Mouse (Mus musculus) midbrain, embryonic 11.5 days (tissue): ENCODE results near the gene Rnf2. TPM values are rescaled to one million over a fixed set of nuclear protein-coding genes. Genes with fewer than 3 reads are reported as not detected.
A peak's percentile ranks its signal among the peaks of the same experiment; 100 is the strongest.
"Not testable (repeated sequence)": the region's sequence is repeated elsewhere in the genome, so short reads cannot be mapped to it uniquely, and the experiment has no call there.

ENCODE experiments used
- ATAC-seq: fragments of 200-750 bp; cut with Nextera tagmentation; 2 replicates; pipeline ENCODE4 v1.8.0; 2017; ENCODE audit warnings: moderate TSS enrichment, moderate library complexity; ENCODE audit not compliant: low FRiP score
- DNase-seq: peaks from one replicate; pipeline ENCODE4 v3.0.0; 2015; ENCODE audit warnings: low spot score; ENCODE audit errors: missing footprints
- H3K27ac ChIP-seq: fragments of 300-500 bp; sonication (generic); 2 replicates; pipeline ENCODE4 v1.5.1; 2014; ENCODE audit warnings: low read depth, low read length
- H3K27me3 ChIP-seq: fragments of 300-500 bp; sonication (generic); 2 replicates; pipeline ENCODE4 v1.6.1; 2014; ENCODE audit warnings: mild to moderate bottlenecking, low read length, moderate library complexity, mixed read lengths; ENCODE audit not compliant: control insufficient read depth, insufficient read depth
- H3K36me3 ChIP-seq: fragments of 300-500 bp; sonication (generic); 2 replicates; pipeline ENCODE4 v1.6.1; 2014; ENCODE audit warnings: mild to moderate bottlenecking, low read length, moderate library complexity, mixed read lengths; ENCODE audit not compliant: control insufficient read depth, insufficient read depth
- H3K4me1 ChIP-seq: fragments of 300-500 bp; sonication (generic); 2 replicates; pipeline ENCODE4 v1.6.1; 2014; ENCODE audit warnings: low read length; ENCODE audit not compliant: control insufficient read depth, insufficient read depth
- H3K4me2 ChIP-seq: fragments of 300-500 bp; sonication (generic); 2 replicates; pipeline ENCODE4 v1.6.1; 2014; ENCODE audit warnings: mild to moderate bottlenecking, moderate library complexity
- H3K4me3 ChIP-seq: fragments of 300-500 bp; sonication (generic); 2 replicates; pipeline ENCODE4 v1.5.1; 2014; ENCODE audit warnings: low read depth, low read length
- H3K9ac ChIP-seq: fragments of 300-500 bp; sonication (generic); 2 replicates; pipeline ENCODE4 v1.6.1; 2014; ENCODE audit warnings: low read length
- H3K9me3 ChIP-seq: fragments of 300-500 bp; sonication (generic); 2 replicates; pipeline ENCODE4 v1.6.1; 2016; ENCODE audit warnings: low read length; ENCODE audit not compliant: control insufficient read depth
- WGBS: fragments of 180-500 bp; shearing (Covaris S2); extraction: QIAGEN DNeasy Blood & Tissue Kit; methylation state at CpG from one replicate; pipeline ENCODE4 v1.1.7; 2014; 5-methylcytosine and 5-hydroxymethylcytosine counted together
- polyA plus RNA-seq: library from polyadenylated mRNA; unstranded; fragments of >200 nt; fragmentation: Nextera tagmentation; extraction: Ambion mirVana; gene quantifications from 2 replicates; pipeline ENCODE4 v1.2.1, GENCODE M21; 2014

Rnf2 gene
- polyA plus RNA-seq, 1 experiment from 2014 or later = 149 TPM

DNA sequence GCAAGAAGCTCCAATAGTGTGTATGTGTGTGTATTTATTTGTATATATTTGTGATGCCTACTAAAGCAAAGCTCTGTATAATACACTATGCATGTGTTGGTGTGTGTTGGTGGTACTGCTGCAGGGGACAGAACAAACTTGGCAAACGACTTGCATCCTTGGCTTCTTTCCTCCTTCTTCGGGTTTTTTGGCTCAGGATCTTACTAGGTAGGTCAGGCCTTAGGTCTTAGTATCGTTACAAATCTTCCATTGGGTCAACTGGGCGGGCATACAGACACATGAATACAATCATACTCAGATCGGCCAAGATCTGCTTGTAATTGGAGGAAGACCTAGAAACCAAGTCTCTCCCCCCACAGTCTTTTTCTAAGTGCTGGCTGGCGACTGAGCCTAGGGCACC, 6.0 kb downstream of the Rnf2 start:
- peaks cover 3% of the 10 kb centered on the region; the same call in 1 of the 2 replicates for H3K4me1 ChIP-seq
- H3K4me3 ChIP-seq = no peak overlapping the region
- H3K27me3 ChIP-seq = no peaks in the 10 kb centered on the region
- H3K9ac ChIP-seq = no peak overlapping the region
- no peak overlapping the region for H3K27ac ChIP-seq
- ATAC-seq (no peak), DNase-seq (peak; percentile 66)
- no peaks in the 10 kb centered on the region for H3K9me3 ChIP-seq
- 93% methylated on average over 6 of the region's 6 CpGs for WGBS
- no peaks in the 10 kb centered on the region for H3K36me3 ChIP-seq
- H3K4me2 ChIP-seq = no peak overlapping the region

DNA sequence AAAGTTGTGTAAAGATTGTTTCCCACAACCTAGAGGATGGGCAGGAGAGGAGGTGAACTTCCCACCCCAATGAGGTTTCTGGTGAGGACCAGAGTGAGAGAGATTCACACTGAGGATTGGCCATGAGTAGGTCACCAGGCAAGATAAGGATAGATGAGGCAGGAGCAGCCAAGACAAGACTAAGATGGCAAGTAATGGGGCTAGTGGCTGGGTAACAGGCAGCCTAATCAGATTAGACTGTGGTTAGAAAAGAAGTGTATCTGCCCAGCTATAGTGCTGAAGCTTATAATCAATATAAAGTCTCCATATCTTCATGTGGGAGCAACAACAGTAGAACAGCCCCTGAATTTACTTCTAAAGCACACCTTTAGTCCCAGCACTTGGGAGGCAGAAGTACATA, 6.9 kb downstream of the Rnf2 start:
- H3K9me3 ChIP-seq = no peaks in the 10 kb centered on the region
- no peak overlapping the region for H3K4me3 ChIP-seq
- H3K4me1 ChIP-seq = peaks cover 1% of the 10 kb centered on the region; the same call in 1 of the 2 replicates
- no peak overlapping the region for H3K27ac ChIP-seq
- ATAC-seq = no peak
- peak; percentile 31 for DNase-seq
- no peak overlapping the region for H3K4me2 ChIP-seq
- H3K9ac ChIP-seq = no peak overlapping the region
- H3K36me3 ChIP-seq = no peaks in the 10 kb centered on the region
- H3K27me3 ChIP-seq = no peaks in the 10 kb centered on the region

DNA sequence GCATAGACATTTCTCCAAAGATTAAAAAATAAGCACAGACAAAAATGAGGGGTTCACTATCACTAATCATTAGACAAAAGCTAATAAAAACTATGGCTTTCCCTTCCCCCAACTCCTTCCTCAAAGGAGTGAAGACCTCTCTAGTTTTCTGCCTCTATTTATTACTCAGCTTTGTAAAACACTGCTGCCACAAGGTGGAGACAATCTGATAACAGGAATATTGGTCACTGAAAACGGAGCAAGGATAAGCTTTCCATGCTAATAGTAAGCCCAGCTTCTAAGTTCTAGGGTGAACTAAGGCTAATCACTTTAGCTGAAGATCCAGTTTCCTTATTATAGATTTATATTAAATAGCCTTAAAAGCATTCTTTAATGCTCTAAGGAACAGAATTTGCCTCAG, 8.3 kb downstream of the Rnf2 start:
- DNase-seq (peak; percentile 69), ATAC-seq (no peak)
- no peak overlapping the region for H3K9ac ChIP-seq
- no peak overlapping the region for H3K4me3 ChIP-seq
- H3K9me3 ChIP-seq = no peaks in the 10 kb centered on the region
- H3K27me3 ChIP-seq = no peaks in the 10 kb centered on the region
- no peak overlapping the region for H3K4me2 ChIP-seq
- H3K36me3 ChIP-seq = no peaks in the 10 kb centered on the region
- no peak overlapping the region for H3K27ac ChIP-seq
- no peaks in the 10 kb centered on the region for H3K4me1 ChIP-seq
- 75% methylated on average over 1 of the region's 1 CpGs for WGBS

DNA sequence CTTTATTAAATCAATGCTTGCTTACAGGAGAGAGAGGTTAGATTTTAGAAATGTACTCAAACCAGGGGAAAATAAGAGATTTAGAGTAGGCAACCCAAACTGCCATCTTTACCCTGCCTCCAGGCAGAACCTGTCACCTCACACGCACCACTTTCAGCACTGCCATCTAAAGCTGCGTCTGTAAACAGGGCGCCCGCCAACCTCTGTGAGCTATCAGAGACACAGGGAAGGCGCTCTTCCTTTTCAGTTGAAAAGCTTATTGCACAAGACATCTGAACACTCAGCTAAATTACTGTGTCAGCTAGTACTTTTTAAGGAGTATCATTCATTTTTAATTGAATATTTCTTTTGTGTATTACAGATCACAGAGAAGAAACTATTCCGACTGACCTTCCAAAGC, 10.9 kb downstream of the Rnf2 start:
- Histone ChIP-seq H3K9ac (no peak overlapping the region), H3K27ac (no peak overlapping the region), H3K27me3 (no peaks in the 10 kb centered on the region), H3K4me1 (no peaks in the 10 kb centered on the region), H3K9me3 (no peaks in the 10 kb centered on the region), H3K4me3 (no peak overlapping the region), H3K4me2 (no peak overlapping the region), H3K36me3 (no peaks in the 10 kb centered on the region)
- WGBS = 95% methylated on average over 6 of the region's 6 CpGs
- ATAC-seq (no peak), DNase-seq (no peak)

DNA sequence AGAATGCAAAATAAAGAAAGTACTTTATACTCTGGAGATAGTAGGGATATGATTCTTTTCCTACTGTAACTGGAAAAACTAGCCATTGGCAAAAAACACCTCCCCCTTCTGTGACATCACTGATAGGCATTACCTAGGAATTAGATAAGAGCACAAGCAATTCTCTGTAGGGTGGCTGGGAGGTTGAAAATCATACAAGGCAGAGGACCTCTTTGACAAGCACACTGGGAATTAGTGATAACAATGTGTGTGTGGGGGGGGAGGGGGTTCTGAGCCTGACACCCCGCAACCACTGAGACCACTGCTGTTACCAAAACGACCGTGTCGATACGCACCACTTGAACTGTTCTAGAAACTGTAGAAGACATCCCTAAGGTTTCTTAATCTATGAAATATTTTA, 16.0 kb downstream of the Rnf2 start:
- no peak overlapping the region for H3K4me2 ChIP-seq
- no peaks in the 10 kb centered on the region for H3K27me3 ChIP-seq
- no peak overlapping the region for H3K27ac ChIP-seq
- no peaks in the 10 kb centered on the region for H3K9me3 ChIP-seq
- WGBS = 80% methylated on average over 5 of the region's 5 CpGs
- no peak for ATAC-seq
- H3K4me3 ChIP-seq = no peak overlapping the region
- H3K36me3 ChIP-seq = no peaks in the 10 kb centered on the region
- H3K4me1 ChIP-seq = no peaks in the 10 kb centered on the region
- no peak overlapping the region for H3K9ac ChIP-seq
- DNase-seq = no peak

DNA sequence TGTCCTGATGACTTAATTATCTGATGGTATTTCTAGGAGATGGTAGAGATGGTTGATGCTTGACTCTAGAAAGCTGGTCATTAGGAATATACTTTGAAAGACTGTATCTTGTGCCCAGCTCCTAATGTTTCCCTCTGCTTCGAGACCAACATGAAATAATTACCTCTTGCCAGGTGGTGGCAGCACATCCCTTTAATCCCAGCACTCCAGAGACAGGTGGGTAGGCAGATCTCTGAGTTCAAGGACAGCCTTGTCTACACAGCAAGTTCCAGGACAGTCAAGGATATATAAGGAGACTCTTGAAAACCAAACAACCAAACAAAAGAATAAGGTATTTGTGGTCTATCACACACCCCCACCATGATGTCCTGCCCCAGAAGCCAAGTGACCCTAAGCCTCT, 17.2 kb downstream of the Rnf2 start:
- DNase-seq (peak; percentile 62), ATAC-seq (0 out of 2 replicates have a peak, but pooled peaks have one; percentile 19)
- Histone ChIP-seq H3K9me3 (no peaks in the 10 kb centered on the region), H3K27ac (no peak overlapping the region), H3K4me1 (no peaks in the 10 kb centered on the region), H3K4me3 (no peak overlapping the region), H3K9ac (no peak overlapping the region), H3K36me3 (no peaks in the 10 kb centered on the region), H3K27me3 (no peaks in the 10 kb centered on the region), H3K4me2 (no peak overlapping the region)
- 79% methylated on average over 1 of the region's 1 CpGs for WGBS

DNA sequence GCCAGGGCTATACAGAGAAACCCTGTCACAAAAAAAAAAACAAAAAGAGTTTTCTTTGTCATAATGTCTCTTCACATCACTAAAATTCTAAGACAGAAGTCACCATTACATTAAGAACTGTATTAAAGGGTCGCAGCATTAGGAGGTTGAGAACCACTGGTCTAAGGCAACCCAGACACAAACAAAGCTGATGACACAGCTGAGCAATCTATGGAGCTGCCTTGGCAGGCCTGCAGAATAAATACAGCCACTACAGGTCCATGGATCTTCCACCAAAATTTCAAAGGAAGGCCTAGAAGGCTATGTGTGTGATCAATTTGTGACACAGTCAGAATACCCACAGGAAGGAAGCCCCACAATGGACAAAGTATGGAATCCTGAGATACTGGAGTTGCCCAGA, 18.3 kb downstream of the Rnf2 start:
- no peak overlapping the region for H3K4me2 ChIP-seq
- no peaks in the 10 kb centered on the region for H3K4me1 ChIP-seq
- no peaks in the 10 kb centered on the region for H3K36me3 ChIP-seq
- no peaks in the 10 kb centered on the region for H3K9me3 ChIP-seq
- 100% methylated on average over 1 of the region's 1 CpGs for WGBS
- H3K9ac ChIP-seq = no peak overlapping the region
- H3K4me3 ChIP-seq = no peak overlapping the region
- H3K27ac ChIP-seq = no peak overlapping the region
- no peaks in the 10 kb centered on the region for H3K27me3 ChIP-seq
- DNase-seq (no peak), ATAC-seq (no peak)

DNA sequence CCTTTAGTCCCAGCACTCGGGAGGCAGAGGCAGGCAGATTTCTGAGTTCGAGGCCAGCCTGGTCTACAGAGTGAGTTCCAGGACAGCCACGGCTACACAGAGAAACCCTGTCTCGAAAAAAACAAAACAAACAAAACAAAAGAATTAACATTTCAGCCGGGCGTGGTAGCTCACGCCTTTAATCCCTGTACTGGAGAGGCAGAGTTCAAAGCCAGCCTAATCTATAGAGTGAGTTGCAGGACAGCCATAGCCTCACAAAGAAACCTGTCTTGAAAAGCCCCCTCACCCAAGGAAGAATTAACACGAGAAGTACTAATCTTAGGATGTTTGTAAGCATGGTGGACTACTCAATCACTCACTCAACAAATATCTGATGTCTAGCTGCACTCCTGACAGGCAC, 28.4 kb downstream of the Rnf2 start:
- not testable (repeated sequence) for H3K27ac ChIP-seq, DNase-seq, H3K4me2 ChIP-seq, H3K4me1 ChIP-seq, H3K9me3 ChIP-seq, H3K9ac ChIP-seq, H3K4me3 ChIP-seq, H3K27me3 ChIP-seq, ATAC-seq
- H3K36me3 ChIP-seq = peaks cover 23% of the 10 kb centered on the region; the same call in 1 of the 2 replicates
- 91% methylated on average over 8 of the region's 8 CpGs for WGBS

DNA sequence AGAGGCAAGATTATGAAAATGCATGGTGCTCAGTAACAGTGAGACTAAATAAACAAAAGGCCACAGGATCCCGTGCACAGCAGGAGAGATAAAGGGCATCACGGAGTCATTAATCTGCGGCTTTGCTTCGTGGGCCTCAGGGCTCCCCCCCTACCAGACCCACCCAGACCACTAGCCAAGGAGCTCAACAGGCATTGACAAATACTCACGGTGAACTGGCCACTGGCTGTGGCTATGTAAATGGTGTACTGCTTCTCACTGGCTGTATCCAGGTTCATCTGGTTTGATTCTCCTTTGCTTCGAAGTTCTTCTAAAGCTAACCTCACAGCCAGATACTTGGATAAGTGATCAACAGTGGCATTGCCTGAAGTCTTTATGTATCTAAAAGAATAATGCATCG, 29.3 kb downstream of the Rnf2 start:
- no peak for DNase-seq
- no peaks in the 10 kb centered on the region for H3K27me3 ChIP-seq
- no peaks in the 10 kb centered on the region for H3K4me1 ChIP-seq
- no peak for ATAC-seq
- H3K27ac ChIP-seq = no peak overlapping the region
- no peak overlapping the region for H3K4me2 ChIP-seq
- 60% methylated on average over 7 of the region's 7 CpGs for WGBS
- H3K4me3 ChIP-seq = no peak overlapping the region
- H3K9ac ChIP-seq = no peak overlapping the region
- peaks cover 23% of the 10 kb centered on the region; the same call in 1 of the 2 replicates for H3K36me3 ChIP-seq
- H3K9me3 ChIP-seq = no peaks in the 10 kb centered on the region

DNA sequence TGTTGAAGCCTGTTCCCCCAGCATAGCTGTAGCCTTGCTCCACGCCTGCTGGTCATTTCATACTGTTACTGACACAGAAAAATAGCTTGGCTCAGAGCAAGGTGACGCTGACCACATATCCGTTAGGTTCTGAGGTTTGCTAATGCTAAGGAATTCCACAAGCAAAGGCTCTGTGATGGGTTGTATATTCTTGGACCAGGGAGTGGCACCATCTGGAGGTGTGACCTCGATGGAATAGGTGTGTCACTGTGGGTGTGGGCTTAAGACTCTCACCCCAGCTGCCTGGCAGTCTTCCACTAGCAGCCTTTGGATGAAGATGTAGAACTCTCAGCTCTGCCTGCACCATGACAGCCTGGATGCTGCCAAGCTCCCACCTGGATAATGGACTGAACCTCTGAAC, 34.2 kb downstream of the Rnf2 start:
- H3K4me2 ChIP-seq = no peak overlapping the region
- H3K27me3 ChIP-seq = no peaks in the 10 kb centered on the region
- H3K27ac ChIP-seq = no peak overlapping the region
- H3K4me1 ChIP-seq = no peaks in the 10 kb centered on the region
- no peak overlapping the region for H3K9ac ChIP-seq
- no peak for DNase-seq
- no peak overlapping the region for H3K4me3 ChIP-seq
- no peak for ATAC-seq
- no peaks in the 10 kb centered on the region for H3K9me3 ChIP-seq
- WGBS = 89% methylated on average over 4 of the region's 4 CpGs
- H3K36me3 ChIP-seq = peaks cover 8% of the 10 kb centered on the region; the same call in 1 of the 2 replicates
